7 mouse cellular contexts compared by ENCODE assay signal in genomic region chr14:15785230-15785629, GRCm38 (mm10).
DNase-seq lines count a peak whose midpoint lies in the region; ATAC-seq lines count a peak whose summit lies in the region.

No protein-coding gene starts in this region.

- peak; percentile 77 for ATAC-seq in hindbrain, embryonic 15.5 days (ENCODE audit: low FRiP score, low read depth)

- H3K4me1 ChIP-seq in hindbrain, embryonic 15.5 days (replicated peaks): peaks cover 9% of the 10 kb centered on the region

- H3K27ac ChIP-seq in hindbrain, embryonic 15.5 days (replicated peaks): peak overlapping the region; percentile 48; the same call in 1 of the 2 replicates

- H3K9ac ChIP-seq in hindbrain, embryonic 15.5 days: no peak overlapping the region

- peak; percentile 2 for DNase-seq in lung, postnatal 10 days
- no peak for DNase-seq in lung, postnatal 14 days
- peak; percentile 90 to 92 for DNase-seq in cerebellum, adult 18-20 months
- peak; percentile 15 for DNase-seq in right cerebral cortex, postnatal 14 days
- DNase-seq in testis, postnatal 10 days (ENCODE audit: low spot score): no peak
- DNase-seq in layer of hippocampus, adult 11-12 months (ENCODE audit: low spot score): no peak

- H3K9me3 ChIP-seq in hindbrain, embryonic 15.5 days: no peaks in the 10 kb centered on the region

- no peaks in the 10 kb centered on the region for H3K36me3 ChIP-seq in hindbrain, embryonic 15.5 days

- H3K4me3 ChIP-seq in hindbrain, embryonic 15.5 days: no peak overlapping the region

- 49% methylated on average over 1 of the region's 1 CpGs for WGBS in hindbrain, embryonic 15.5 days

- H3K4me2 ChIP-seq in hindbrain, embryonic 15.5 days: no peak overlapping the region

- no peaks in the 10 kb centered on the region for H3K27me3 ChIP-seq in hindbrain, embryonic 15.5 days

Comparison
In these comparisons a context has a peak if more than half of its experiments do, and no peak if none do; other contexts are left out.
1. DNase-seq: peak in lung, postnatal 10 days (single experiment), cerebellum, adult 18-20 months (2 of 2) and right cerebral cortex, postnatal 14 days (single experiment); none in lung, postnatal 14 days (single experiment), testis, postnatal 10 days (single experiment) and layer of hippocampus, adult 11-12 months (single experiment).